Mouse (Mus musculus): ENCODE measurements around the gene Scarf2. TPM values are rescaled to one million over a fixed set of nuclear protein-coding genes. Genes with fewer than 3 reads are reported as not detected.

Gene Scarf2
- total RNA-seq, 2 experiments from 2014 or later, result 2.6 to 4.0 TPM

Other genes starting within 250 kb of the Scarf2 start
- gene Lrrc74b, start 236.0 kb upstream of the Scarf2 start, total RNA-seq (2021), result 1 to 10 TPM; 1.7 to 2.4 TPM
- 10 to 100 TPM in 1 of 2 experiments, 1 to 10 TPM in 1; 8.7 to 11.8 TPM for gene P2rx6, start 235.4 kb upstream of the Scarf2 start, total RNA-seq (2021)
- under 1 TPM in 1 of 2 experiments, not detected in 1; 0.39 TPM for gene Slc7a4, start 214.1 kb upstream of the Scarf2 start, total RNA-seq (2021)
- 10 to 100 TPM; 10.4 to 14.3 TPM for gene Smpd4, start 177.9 kb upstream of the Scarf2 start, total RNA-seq (2021)
- gene Ccdc74a, start 150.8 kb upstream of the Scarf2 start, total RNA-seq (2021), result under 1 TPM; 0.33 to 0.48 TPM
- 10 to 100 TPM; 17.5 to 20.1 TPM for gene Med15, start 64.4 kb upstream of the Scarf2 start, total RNA-seq (2021)
- 10 to 100 TPM; 21.8 to 23.4 TPM for gene Klhl22, start 37.7 kb upstream of the Scarf2 start, total RNA-seq (2021)
- gene B830017H08Rik, start 35.8 kb downstream of the Scarf2 start, total RNA-seq (2021), result not detected
- gene Car15, start 41.1 kb downstream of the Scarf2 start, total RNA-seq (2021), result 1 to 10 TPM in 1 of 2 experiments, under 1 TPM in 1; 0.87 to 1.2 TPM
- gene Gm20518, start 94.4 kb downstream of the Scarf2 start, total RNA-seq (2021), result under 1 TPM; 0.05 to 0.09 TPM
- under 1 TPM in 1 of 2 experiments, not detected in 1; 0.07 TPM for gene Tssk1, start 96.9 kb downstream of the Scarf2 start, total RNA-seq (2021)
- 10 to 100 TPM; 20.3 to 21.4 TPM for gene Dgcr2, start 101.3 kb downstream of the Scarf2 start, total RNA-seq (2021)
- gene Tssk2, start 101.4 kb downstream of the Scarf2 start, total RNA-seq (2021), result not detected
- 1 to 10 TPM; 5.7 to 6.0 TPM for gene Ess2, start 114.1 kb downstream of the Scarf2 start, total RNA-seq (2021)
- not detected for gene Gsc2, start 117.8 kb downstream of the Scarf2 start, total RNA-seq (2021)
- gene Slc25a1, start 130.9 kb downstream of the Scarf2 start, total RNA-seq (2021), result 1 to 10 TPM; 3.2 to 4.7 TPM
- gene Vpreb2, start 183.1 kb downstream of the Scarf2 start, total RNA-seq (2021), result not detected